Mouse (Mus musculus) heart, adult 2 months (tissue): ENCODE results near the gene Pmepa1.

Experiments used
- CTCF ChIP-seq: fragments of 200-600 bp; IDR thresholded peaks from 2 replicates; pipeline ENCODE4 v1.8.1; 2022; ENCODE audit warnings: antibody characterized with exemption, mild to moderate bottlenecking, moderate library complexity
- EP300 ChIP-seq: fragments of 200-500 bp; IDR thresholded peaks from 2 replicates; pipeline ENCODE4 v1.6.1; 2011; ENCODE audit warnings: low read depth, low read length, control low read depth; ENCODE audit not compliant: insufficient read depth
- POLR2A ChIP-seq: fragments of 200-500 bp; IDR thresholded peaks from 2 replicates; pipeline ENCODE4 v1.6.1; 2011; ENCODE audit warnings: mild to moderate bottlenecking, low read depth, low read length, control low read depth; ENCODE audit not compliant: insufficient read depth

DNA sequence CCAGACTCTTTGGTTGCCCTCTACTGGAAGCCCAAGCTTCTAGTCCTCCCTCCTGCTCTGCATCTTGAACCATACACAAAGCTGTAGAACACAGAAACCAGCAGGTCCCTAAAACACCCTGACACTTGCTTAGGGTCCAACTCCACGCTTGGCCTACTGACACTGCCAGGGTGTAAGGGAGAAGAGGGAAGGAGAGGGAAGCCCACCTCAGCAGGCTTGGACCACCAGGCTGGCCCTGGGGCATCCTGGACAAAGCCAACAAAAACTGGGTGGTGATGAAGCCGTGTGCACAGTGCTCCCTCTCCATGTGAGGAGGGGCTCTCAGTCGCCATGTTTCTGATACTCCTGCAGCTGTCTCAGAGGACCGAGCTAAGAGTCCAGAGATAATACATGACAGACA is 96.3 kb downstream of the Pmepa1 start:
- TF ChIP-seq CTCF (no peak), EP300 (no peak), POLR2A (no peak)
